Mouse (Mus musculus) embryonic fibroblast, embryonic 13.5 days (primary cell): ENCODE measurements at regions not wholly inside any gene's neighbourhood (a gene's known extent, or its start where the extent isn't known, plus 50 kb on each side); places are given as distances from the start of the nearest gene placed in this dataset.

ENCODE experiments used
- CTCF ChIP-seq: IDR thresholded peaks from 2 replicates; pipeline ENCODE4 v1.5.1; 2011; ENCODE audit warnings: mild to moderate bottlenecking, control low read depth, low read length, moderate library complexity, borderline replicate concordance; ENCODE audit not compliant: insufficient read depth
- POLR2A ChIP-seq: IDR thresholded peaks from 2 replicates; pipeline ENCODE4 v1.6.1; 2011; ENCODE audit warnings: low read depth, mild to moderate bottlenecking, control low read depth, low read length, moderate library complexity

- no peak for TF ChIP-seq CTCF
- no peak for TF ChIP-seq POLR2A
Measured at GRCm38 (mm10) chr4:81492811-81493210, 50.2 kb upstream of the Mpdz start.
